Mouse (Mus musculus) cortical plate, adult 2 months (tissue): ENCODE data around the gene Ebi3. TPM values are rescaled to one million over a fixed set of nuclear protein-coding genes. Genes with fewer than 3 reads are reported as not detected.

Source experiments
- H3K27ac ChIP-seq: fragments of 200-500 bp; 2 replicates; pipeline ENCODE4 v1.5.1; 2012; ENCODE audit warnings: low read length, control low read depth, inconsistent platforms; ENCODE audit not compliant: insufficient read depth
- H3K4me1 ChIP-seq: fragments of 200-500 bp; 2 replicates; pipeline ENCODE4 v1.6.1; 2011; ENCODE audit warnings: low read length; ENCODE audit not compliant: control insufficient read depth, insufficient read depth
- H3K4me3 ChIP-seq: fragments of 200-500 bp; 2 replicates; pipeline ENCODE4 v1.5.1; 2011; ENCODE audit warnings: mild to moderate bottlenecking, low read length, control low read depth; ENCODE audit not compliant: insufficient read depth
- CTCF ChIP-seq: fragments of 200-500 bp; IDR thresholded peaks from 2 replicates; pipeline ENCODE4 v1.5.1; 2011; ENCODE audit warnings: mild to moderate bottlenecking, control low read depth, low read length; ENCODE audit not compliant: insufficient read depth; ENCODE audit errors: extremely low read depth
- POLR2A ChIP-seq: fragments of 200-500 bp; IDR thresholded peaks from 2 replicates; pipeline ENCODE4 v1.6.1; 2011; ENCODE audit warnings: mild to moderate bottlenecking, low read length, control low read depth; ENCODE audit not compliant: insufficient read depth; ENCODE audit errors: extremely low read depth
- polyA plus RNA-seq: library from polyadenylated mRNA; depleted of rRNA; stranded (reverse); fragments of >200 nt; gene quantifications from 2 replicates; pipeline ENCODE4 v1.2.3, GENCODE M21; 2012

The Ebi3 gene
- polyA plus RNA-seq, 1 experiment, result 2.1 TPM

- H3K4me3 ChIP-seq, result peak overlapping the region; percentile 62
- H3K4me1 ChIP-seq, result no peaks in the 10 kb centered on the region
- TF ChIP-seq POLR2A, result no peak
- no peak for TF ChIP-seq CTCF
- peak overlapping the region; percentile 66; the same call in 1 of the 2 replicates for H3K27ac ChIP-seq
Measured at GRCm38 (mm10) chr17:55945696-55946095, 6.7 kb upstream of the Ebi3 start.

GRCm38 (mm10) chr17:55948647-55949046 lies 3.8 kb upstream of the Ebi3 start:
- H3K27ac ChIP-seq, result no peak overlapping the region
- TF ChIP-seq CTCF, result no peak

GRCm38 (mm10) chr17:55949400-55949799 lies 3.0 kb upstream of the Ebi3 start, which contains the start of gene Zfp119b:
Zfp119b (minus strand) TSS chr17:55949500.
- TF ChIP-seq CTCF (no peak), POLR2A (no peak)
- Histone ChIP-seq H3K4me3 (no peak within 1 kb of the TSS), H3K27ac (no peak within 1 kb of the TSS), H3K4me1 (no peaks in the 10 kb centered on the region)

More at GRCm38 (mm10) chr17:55948647-55949046, 3.8 kb upstream of the Ebi3 start:
- H3K4me1 ChIP-seq, result no peaks in the 10 kb centered on the region
- H3K4me3 ChIP-seq, result no peak overlapping the region

- no peak overlapping the region for H3K27ac ChIP-seq
- no peak overlapping the region for H3K4me3 ChIP-seq
- no peak for TF ChIP-seq POLR2A
- TF ChIP-seq CTCF, result no peak
- no peaks in the 10 kb centered on the region for H3K4me1 ChIP-seq
Measured at GRCm38 (mm10) chr17:55950601-55951000, 1.8 kb upstream of the Ebi3 start.

GRCm38 (mm10) chr17:55952041-55952440 lies 399 bp upstream of the Ebi3 start:
- no peak overlapping the region for H3K4me3 ChIP-seq
- H3K27ac ChIP-seq, result no peak overlapping the region
- TF ChIP-seq POLR2A, result no peak
- TF ChIP-seq CTCF, result no peak

GRCm38 (mm10) chr17:55953751-55954150 lies 1.3 kb downstream of the Ebi3 start:
- Histone ChIP-seq H3K4me3 (no peak overlapping the region), H3K27ac (no peak overlapping the region), H3K4me1 (no peaks in the 10 kb centered on the region; the same call in 1 of the 2 replicates)
- TF ChIP-seq POLR2A (no peak), CTCF (no peak)

More at GRCm38 (mm10) chr17:55952041-55952440, 399 bp upstream of the Ebi3 start:
- no peaks in the 10 kb centered on the region for H3K4me1 ChIP-seq

- Histone ChIP-seq H3K4me3 (no peak overlapping the region), H3K27ac (no peak overlapping the region), H3K4me1 (no peaks in the 10 kb centered on the region; the same call in 1 of the 2 replicates)
- TF ChIP-seq CTCF, result no peak
- no peak for TF ChIP-seq POLR2A
Measured at GRCm38 (mm10) chr17:55954229-55954628, 1.8 kb downstream of the Ebi3 start.

- TF ChIP-seq POLR2A, result peak; percentile 61; the same call in 1 of the 2 replicates
- TF ChIP-seq CTCF, result no peak
- Histone ChIP-seq H3K27ac (no peak overlapping the region), H3K4me1 (peaks cover 2% of the 10 kb centered on the region), H3K4me3 (peak overlapping the region; percentile 44)
Measured at GRCm38 (mm10) chr17:55956129-55956528, 3.7 kb downstream of the Ebi3 start.

- no peak overlapping the region for H3K27ac ChIP-seq
- H3K4me3 ChIP-seq, result peak overlapping the region; percentile 44
- H3K4me1 ChIP-seq, result peaks cover 2% of the 10 kb centered on the region
- no peak for TF ChIP-seq CTCF
- no peak for TF ChIP-seq POLR2A
Measured at GRCm38 (mm10) chr17:55956591-55956990, 4.2 kb downstream of the Ebi3 start.

- TF ChIP-seq POLR2A (no peak), CTCF (peak; percentile 72)
- Histone ChIP-seq H3K4me1 (peaks cover 2% of the 10 kb centered on the region), H3K4me3 (no peak overlapping the region), H3K27ac (0 out of 2 replicates have a peak overlapping the region, but pooled peaks have one; percentile 14)
Measured at GRCm38 (mm10) chr17:55957168-55957567, 4.7 kb downstream of the Ebi3 start.
